Mouse (Mus musculus): ENCODE data around the gene Farp1.

Farp1 gene

DNA sequence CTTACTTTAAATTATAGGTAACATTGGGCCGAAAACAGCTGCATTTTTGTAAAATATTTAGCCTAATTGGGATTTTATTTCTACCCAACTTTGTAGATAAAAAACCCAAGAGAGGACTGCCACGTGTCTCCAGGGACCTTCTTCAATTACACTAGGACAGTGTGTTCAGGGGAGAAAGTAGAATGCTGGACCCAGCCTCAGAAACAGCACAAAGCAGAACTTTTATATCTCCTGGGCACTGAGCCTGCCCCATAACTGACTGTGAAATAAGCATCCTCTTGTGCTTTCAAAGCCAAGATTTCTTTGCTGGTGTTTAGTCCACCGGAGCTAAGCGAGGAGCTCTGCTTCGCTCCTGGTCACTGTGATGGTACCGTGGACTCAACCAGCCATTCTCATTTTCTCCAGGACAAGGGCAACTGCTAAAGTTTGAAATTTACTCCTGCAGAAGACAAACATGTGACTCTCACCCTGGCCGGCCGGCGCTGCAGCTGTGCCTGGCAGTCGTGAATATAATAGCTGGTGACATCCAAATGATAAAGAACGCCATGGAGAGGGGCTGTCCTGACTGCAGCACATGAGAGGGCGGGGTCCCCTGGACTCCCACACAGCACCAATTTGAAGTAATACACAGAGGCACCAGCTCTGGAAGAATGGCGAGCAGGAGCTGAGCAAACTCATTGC lies 281.8 kb downstream of the Farp1 start:
- DNase-seq (ENCODE audit: low spot score) = no peak

- no peak for DNase-seq (ENCODE audit: low spot score)
Observed at GRCm38 (mm10) chr14:121317312-121317671, 282.3 kb downstream of the Farp1 start.

DNA sequence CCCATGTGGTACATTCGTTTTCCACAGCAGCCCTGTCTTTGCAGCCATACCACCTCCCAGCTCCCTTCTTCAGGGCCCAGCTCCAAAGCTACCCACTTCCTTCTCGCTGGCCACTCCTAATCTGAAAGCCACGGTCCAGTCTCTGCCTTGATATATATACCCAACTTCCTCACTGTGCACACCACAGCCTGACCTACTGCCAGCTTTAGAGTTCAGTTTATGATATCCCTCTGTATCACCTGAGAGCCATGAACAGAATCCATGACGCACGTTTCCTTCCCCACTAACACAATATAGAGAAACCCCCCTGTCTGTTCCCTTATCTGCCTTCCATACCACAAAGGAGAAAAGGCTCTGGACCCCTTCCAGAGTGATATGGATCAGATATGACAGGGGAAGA lies 283.4 kb downstream of the Farp1 start:
- DNase-seq (ENCODE audit: low spot score) = no peak

- DNase-seq (ENCODE audit: low spot score) = no peak
Observed at GRCm38 (mm10) chr14:121322150-121322549, 287.1 kb downstream of the Farp1 start.

- DNase-seq (ENCODE audit: low spot score) = no peak
Observed at GRCm38 (mm10) chr14:121322641-121323040, 287.6 kb downstream of the Farp1 start.

- DNase-seq (ENCODE audit: low spot score) = no peak
Observed at GRCm38 (mm10) chr14:121324521-121325330, 289.7 kb downstream of the Farp1 start.

GRCm38 (mm10) chr14:121326432-121326831 lies 291.4 kb downstream of the Farp1 start:
- DNase-seq (ENCODE audit: low spot score) = no peak

DNA sequence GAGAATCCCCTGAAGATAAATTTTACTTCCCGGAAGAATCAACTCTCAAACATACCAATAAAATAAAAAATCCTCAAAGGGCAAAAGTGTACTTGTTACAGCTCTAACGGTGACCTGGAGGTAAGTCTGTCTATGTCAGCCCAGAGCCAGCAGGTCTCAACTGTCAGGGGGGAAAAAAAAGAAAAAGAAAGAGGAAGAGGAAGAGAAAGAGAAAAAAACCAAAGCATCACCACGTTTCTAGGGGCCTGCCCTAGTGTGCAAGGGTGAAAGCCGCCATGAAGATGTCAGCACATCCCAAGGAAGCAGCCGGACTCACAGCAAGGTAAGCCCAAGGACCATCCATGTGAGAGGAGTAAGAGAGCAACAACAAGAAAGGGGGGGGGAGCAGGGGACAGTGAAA lies 293.9 kb downstream of the Farp1 start:
- DNase-seq (ENCODE audit: low spot score) = no peak

- DNase-seq (ENCODE audit: low spot score) = no peak
Observed at GRCm38 (mm10) chr14:121329401-121330089, 294.5 kb downstream of the Farp1 start.

DNA sequence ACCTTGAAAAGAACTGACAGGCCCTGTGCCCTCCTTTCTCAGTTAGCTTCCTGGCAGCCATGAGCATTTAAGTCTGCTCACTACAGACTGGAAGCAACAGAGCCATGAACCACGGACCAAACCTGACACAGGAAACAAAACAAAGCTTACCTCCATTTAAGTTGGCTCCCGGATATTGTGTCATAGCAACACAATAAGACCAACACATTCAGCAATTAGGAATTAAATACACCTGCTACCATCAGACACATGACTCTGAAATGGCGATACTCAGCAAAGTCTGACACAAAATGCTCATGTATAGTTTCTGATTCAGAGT lies 295.0 kb downstream of the Farp1 start:
- DNase-seq (ENCODE audit: low spot score) = no peak
